Mouse (Mus musculus) testis, adult 2 months (tissue): ENCODE results near the gene 3830417A13Rik. TPM values are rescaled to one million over a fixed set of nuclear protein-coding genes. Genes with fewer than 3 reads are reported as not detected.
A peak's percentile ranks its signal among the peaks of the same experiment; 100 is the strongest.

Source experiments
- H3K27ac ChIP-seq: fragments of 200-500 bp; 2 replicates; pipeline ENCODE4 v1.5.1; 2012; ENCODE audit warnings: low read depth, low read length; ENCODE audit not compliant: control insufficient read depth, insufficient read depth
- H3K27me3 ChIP-seq: fragments of 200-500 bp; 2 replicates; pipeline ENCODE4 v1.6.1; 2012; ENCODE audit warnings: mild to moderate bottlenecking, low read length, moderate library complexity; ENCODE audit not compliant: control insufficient read depth, insufficient read depth
- H3K36me3 ChIP-seq: fragments of 200-500 bp; 2 replicates; pipeline ENCODE4 v1.6.1; 2012; ENCODE audit warnings: mild to moderate bottlenecking, low read length; ENCODE audit not compliant: control insufficient read depth, insufficient read depth
- H3K4me1 ChIP-seq: fragments of 200-500 bp; 2 replicates; pipeline ENCODE4 v1.6.1; 2012; ENCODE audit warnings: low read length; ENCODE audit not compliant: control insufficient read depth, insufficient read depth
- H3K4me3 ChIP-seq: fragments of 200-500 bp; 2 replicates; pipeline ENCODE4 v1.5.1; 2012; ENCODE audit warnings: low read depth, mild to moderate bottlenecking, low read length, moderate library complexity, mixed read lengths; ENCODE audit not compliant: control insufficient read depth
- CTCF ChIP-seq: fragments of 200-500 bp; IDR thresholded peaks from 2 replicates; pipeline ENCODE4 v1.5.1; 2012; ENCODE audit warnings: low read depth, mild to moderate bottlenecking, inconsistent platforms, low read length, moderate library complexity; ENCODE audit not compliant: control insufficient read depth, insufficient read depth, insufficient replicate concordance
- POLR2A ChIP-seq: fragments of 200-500 bp; IDR thresholded peaks from 2 replicates; pipeline ENCODE4 v1.6.1; 2012; ENCODE audit warnings: low read depth, mild to moderate bottlenecking, inconsistent platforms, low read length, moderate library complexity; ENCODE audit not compliant: control insufficient read depth
- polyA plus RNA-seq: library from polyadenylated mRNA; depleted of rRNA; stranded (reverse); fragments of >200 nt; gene quantifications from 2 replicates; pipeline ENCODE4 v1.2.3, GENCODE M21; 2012; rRNA removed

3830417A13Rik gene
- 8.5 and 9.4 TPM in 2 replicates for polyA plus RNA-seq

DNA sequence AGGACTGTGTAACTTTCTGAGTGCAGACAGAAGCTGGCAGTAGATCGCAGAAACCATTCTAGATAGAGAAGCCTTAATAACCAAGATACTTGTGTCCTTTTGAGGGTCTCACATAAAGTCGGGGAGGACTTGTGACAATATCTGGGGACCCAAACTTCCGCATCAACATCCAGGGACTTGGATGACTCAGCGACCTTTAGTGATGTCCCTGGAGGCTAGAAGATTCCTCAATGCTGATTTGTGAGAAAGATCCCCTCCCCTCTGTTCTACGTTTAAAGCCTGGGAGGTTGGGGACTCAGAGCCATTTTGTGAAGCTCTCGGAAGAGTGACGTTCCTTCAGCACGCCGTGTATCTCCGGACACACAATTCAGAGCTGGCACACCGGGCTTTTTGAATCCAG is at the start of gene 3830417A13Rik:
Gene 3830417A13Rik (plus strand): TSS at position 301 of the 400 bp plus-strand sequence.
- Histone ChIP-seq H3K4me1 (no peaks in the 10 kb centered on the region), H3K4me3 (peak within 1 kb of the TSS; percentile 69), H3K27ac (no peak within 1 kb of the TSS; the same call in 1 of the 2 replicates), H3K36me3 (no peaks in the 10 kb centered on the region), H3K27me3 (no peaks in the 10 kb centered on the region)
- TF ChIP-seq POLR2A (no peak), CTCF (no peak)

DNA sequence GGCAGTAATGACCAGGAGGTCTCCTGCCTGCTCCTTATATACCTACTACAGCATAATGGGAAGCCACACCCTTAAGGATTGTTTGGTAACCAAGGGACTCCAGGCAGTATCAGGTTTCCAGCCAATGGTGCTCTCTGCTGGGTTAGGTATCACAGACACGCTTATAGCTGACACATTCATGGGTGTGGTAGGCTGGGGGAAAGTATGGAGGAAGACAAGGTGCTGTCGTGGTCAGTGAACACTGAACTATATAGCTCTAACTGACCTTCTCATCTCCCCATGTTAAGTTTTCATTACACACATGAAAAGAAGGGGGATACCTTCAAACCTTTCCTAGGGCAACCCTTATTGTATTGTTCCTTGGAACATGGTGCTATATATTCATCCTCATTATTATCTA is 21.2 kb upstream of the 3830417A13Rik start, which contains the start of gene Gm6760:
Gene Gm6760 (minus strand): TSS at position 101 of the 400 bp plus-strand sequence.
- Histone ChIP-seq H3K4me1 (no peaks in the 10 kb centered on the region), H3K36me3 (no peaks in the 10 kb centered on the region), H3K27me3 (no peaks in the 10 kb centered on the region), H3K27ac (no peak within 1 kb of the TSS; the same call in 1 of the 2 replicates), H3K4me3 (peak within 1 kb of the TSS; percentile 49)
- TF ChIP-seq POLR2A (no peak), CTCF (no peak)

DNA sequence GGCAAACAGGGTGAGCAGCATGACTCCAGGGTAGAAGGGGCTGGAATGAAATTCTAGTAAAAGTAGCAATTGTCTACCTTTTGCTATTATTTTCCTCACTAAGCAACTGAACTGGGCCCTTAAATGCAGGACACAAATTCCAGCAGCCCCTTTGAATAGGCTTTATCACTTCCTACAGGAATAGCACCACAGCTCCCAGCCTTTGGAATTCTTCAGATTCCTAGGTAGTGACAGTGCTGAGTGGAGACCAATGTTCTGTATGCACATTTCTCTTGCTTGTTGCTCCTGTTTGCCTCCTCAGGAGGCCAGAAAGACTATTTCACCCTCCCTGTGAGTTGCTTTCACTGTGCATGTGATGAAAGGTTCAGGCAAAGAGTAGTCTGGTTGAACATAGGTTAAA is 7.9 kb downstream of the 3830417A13Rik start:
- TF ChIP-seq CTCF = no peak
- TF ChIP-seq POLR2A = no peak
- H3K4me3 ChIP-seq = no peak overlapping the region

More for the DNA sequence above, 7.9 kb downstream of the 3830417A13Rik start:
- no peaks in the 10 kb centered on the region for H3K27me3 ChIP-seq
- no peak overlapping the region for H3K27ac ChIP-seq
- no peaks in the 10 kb centered on the region for H3K36me3 ChIP-seq
- no peaks in the 10 kb centered on the region for H3K4me1 ChIP-seq

Other genes starting within 250 kb of the 3830417A13Rik start
- gene Gm6760, start 21.4 kb upstream of the 3830417A13Rik start, polyA plus RNA-seq = 46.8 and 70.0 TPM in 2 replicates
- not detected in 2 replicates for gene Slitrk4, start 103.4 kb downstream of the 3830417A13Rik start, polyA plus RNA-seq